Mouse (Mus musculus) erythroblast, embryonic 14.5 days (primary cell): ENCODE data around the gene Slc5a1. TPM values are rescaled to one million over a fixed set of nuclear protein-coding genes. Genes with fewer than 3 reads are reported as not detected.

Source experiments
- H3K27me3 ChIP-seq: 2 replicates; pipeline ENCODE4 v1.6.1; 2012; ENCODE audit warnings: inconsistent platforms; ENCODE audit not compliant: control insufficient read depth
- H3K36me3 ChIP-seq: 2 replicates; pipeline ENCODE4 v1.6.1; 2012; ENCODE audit warnings: mild to moderate bottlenecking, inconsistent platforms; ENCODE audit not compliant: control insufficient read depth
- H3K4me1 ChIP-seq: 2 replicates; pipeline ENCODE4 v1.6.1; 2012; ENCODE audit warnings: inconsistent platforms; ENCODE audit not compliant: control insufficient read depth
- H3K4me3 ChIP-seq: replicated peaks from 2 replicates; pipeline ENCODE3; 2012; ENCODE audit warnings: moderate library complexity, mild to moderate bottlenecking, inconsistent platforms
- H3K9me3 ChIP-seq: 2 replicates; pipeline ENCODE4 v1.6.1; 2012; ENCODE audit warnings: low read length, inconsistent platforms, mixed read lengths; ENCODE audit not compliant: control insufficient read depth
- GATA1 ChIP-seq: IDR thresholded peaks from 2 replicates; pipeline ENCODE4 v1.6.1; 2012; ENCODE audit warnings: low read length, inconsistent platforms, mixed read lengths
- TAL1 ChIP-seq: IDR thresholded peaks from 3 replicates; pipeline ENCODE4 v1.6.1; 2012; ENCODE audit warnings: low read length, inconsistent platforms, mixed read lengths
- polyA plus RNA-seq: library from polyadenylated mRNA; stranded (reverse); fragments of >175 nt; gene quantifications from 2 replicates; pipeline ENCODE4 v1.2.3, GENCODE M21; 2012

Gene Slc5a1
- polyA plus RNA-seq, 1 experiment = not detected

DNA sequence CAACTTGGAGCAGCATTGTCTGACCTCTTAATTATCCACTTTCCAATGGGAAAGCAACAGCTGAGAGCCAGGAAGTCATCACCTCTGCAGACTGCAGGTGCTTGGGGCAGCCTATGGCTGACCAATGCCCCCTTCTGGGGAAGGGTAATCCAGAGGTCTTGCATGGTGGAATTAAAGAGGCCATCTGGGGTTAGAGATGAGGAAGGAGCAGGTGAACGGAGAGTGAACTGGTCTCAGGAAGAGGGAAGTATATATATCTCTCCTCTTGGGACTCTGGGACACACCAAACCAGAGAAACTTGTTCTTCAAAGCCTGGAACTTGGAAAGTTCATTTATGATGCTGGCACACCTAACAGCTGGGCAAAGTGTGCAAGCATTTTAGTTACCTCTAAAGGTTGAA, 857 bp downstream of the Slc5a1 start:
- no peaks in the 10 kb centered on the region for H3K4me1 ChIP-seq
- no peaks in the 10 kb centered on the region for H3K9me3 ChIP-seq
- TF ChIP-seq GATA1 (no peak), TAL1 (no peak)
- peaks cover 20% of the 10 kb centered on the region for H3K27me3 ChIP-seq
- H3K36me3 ChIP-seq = no peaks in the 10 kb centered on the region
- H3K4me3 ChIP-seq = no peak overlapping the region

DNA sequence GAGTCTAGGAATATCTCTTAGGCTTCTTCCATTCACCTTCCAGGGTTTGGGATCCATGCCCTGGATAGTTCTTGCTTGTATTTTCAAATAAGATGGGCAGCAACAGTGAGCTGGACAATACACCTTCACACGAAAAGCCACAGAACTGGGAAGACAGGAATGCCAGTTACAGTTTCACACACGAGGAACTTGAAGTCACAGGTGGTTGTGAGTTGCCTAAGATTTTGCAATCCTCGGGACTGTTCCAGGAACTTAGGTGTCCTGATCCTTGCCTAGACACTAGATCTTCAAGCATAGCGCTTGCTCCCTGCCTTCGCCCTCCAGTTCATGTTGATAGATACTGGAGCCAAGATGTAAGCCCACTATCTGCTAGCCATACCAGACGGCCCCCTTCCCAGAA, 1.6 kb downstream of the Slc5a1 start:
- no peaks in the 10 kb centered on the region for H3K9me3 ChIP-seq
- H3K4me3 ChIP-seq = no peak overlapping the region
- no peaks in the 10 kb centered on the region for H3K36me3 ChIP-seq
- H3K27me3 ChIP-seq = peaks cover 20% of the 10 kb centered on the region
- H3K4me1 ChIP-seq = no peaks in the 10 kb centered on the region
- TF ChIP-seq TAL1 (no peak), GATA1 (no peak)

DNA sequence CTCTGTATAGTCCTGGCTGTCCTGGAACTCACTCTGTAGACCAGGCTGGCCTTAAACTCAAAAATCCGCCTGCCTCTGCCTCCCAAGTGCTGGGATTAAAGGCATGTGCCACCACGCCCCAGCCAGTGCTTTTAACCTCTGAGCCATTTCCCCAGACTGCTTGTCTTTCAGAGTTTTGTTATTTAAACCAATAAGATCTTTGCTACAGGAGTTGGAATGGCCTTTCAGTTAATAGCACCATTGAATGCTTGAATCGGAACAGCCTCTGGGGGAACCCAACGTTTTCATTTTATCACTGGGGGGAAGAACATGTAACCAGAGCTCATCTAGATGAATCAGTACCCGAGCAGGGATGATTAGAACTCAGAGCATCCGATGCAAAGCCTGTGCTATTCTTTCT, 3.0 kb downstream of the Slc5a1 start:
- H3K4me1 ChIP-seq = no peaks in the 10 kb centered on the region
- H3K4me3 ChIP-seq = no peak overlapping the region
- peaks cover 20% of the 10 kb centered on the region for H3K27me3 ChIP-seq
- no peaks in the 10 kb centered on the region for H3K36me3 ChIP-seq
- no peak for TF ChIP-seq TAL1
- H3K9me3 ChIP-seq = no peaks in the 10 kb centered on the region

DNA sequence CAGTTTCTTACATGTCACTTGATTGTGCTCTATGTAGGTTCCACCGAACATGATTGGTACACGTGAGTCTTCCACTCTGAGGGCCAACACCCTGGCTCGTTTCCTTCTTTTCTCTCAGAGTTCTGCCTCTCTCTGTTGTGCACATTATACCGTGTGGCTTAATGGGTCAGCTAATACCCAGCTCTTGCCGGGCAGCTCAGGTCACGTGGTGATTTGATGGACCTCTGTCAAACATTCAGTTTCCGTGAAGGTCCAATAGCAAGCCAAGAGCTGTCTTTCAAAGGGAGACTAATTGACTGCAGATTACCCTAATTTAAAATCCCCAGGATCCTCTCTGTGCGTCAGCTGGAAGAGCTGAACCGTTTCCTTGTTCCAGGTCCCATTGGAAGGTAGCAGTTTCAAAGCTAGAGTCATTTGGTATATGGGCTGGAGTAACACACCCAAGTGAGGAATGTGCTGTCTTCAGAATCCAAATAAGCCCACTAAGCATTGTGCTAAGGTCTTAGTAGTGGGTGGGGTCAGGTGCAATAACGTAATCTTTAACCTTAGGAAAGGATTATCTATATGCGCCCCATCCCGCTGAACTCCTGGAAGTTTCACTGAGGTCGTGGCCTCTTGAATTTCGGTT, 3.9 kb downstream of the Slc5a1 start:
- no peaks in the 10 kb centered on the region for H3K36me3 ChIP-seq
- peaks cover 18% of the 10 kb centered on the region for H3K27me3 ChIP-seq
- TF ChIP-seq GATA1 (no peak), TAL1 (no peak)
- no peaks in the 10 kb centered on the region for H3K9me3 ChIP-seq
- no peaks in the 10 kb centered on the region for H3K4me1 ChIP-seq
- H3K4me3 ChIP-seq = no peak overlapping the region

DNA sequence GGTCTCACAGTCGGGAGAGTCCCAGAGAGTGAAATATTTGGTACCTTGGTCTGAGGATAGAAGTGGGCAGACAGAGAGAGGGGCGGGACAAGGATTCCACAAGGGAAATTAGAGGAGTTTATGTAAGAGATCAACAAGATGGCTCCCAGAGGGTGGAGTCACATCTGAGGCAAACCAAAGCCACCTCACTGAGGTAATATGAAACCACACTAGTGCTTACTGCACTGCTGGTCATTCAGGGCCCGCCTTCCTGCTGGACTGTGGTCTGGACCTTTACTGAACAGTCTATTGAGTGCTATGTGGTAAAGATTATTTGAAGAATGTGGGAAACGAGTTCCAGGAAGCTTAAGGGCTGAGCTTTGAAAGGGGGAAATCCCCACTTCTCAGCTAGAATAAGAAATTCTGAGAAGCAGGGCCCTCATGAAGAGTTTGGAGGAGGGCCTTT, 17.9 kb downstream of the Slc5a1 start:
- TF ChIP-seq GATA1 (no peak), TAL1 (no peak)
- Histone ChIP-seq H3K27me3 (no peaks in the 10 kb centered on the region), H3K9me3 (no peaks in the 10 kb centered on the region), H3K4me1 (no peaks in the 10 kb centered on the region), H3K4me3 (no peak overlapping the region), H3K36me3 (no peaks in the 10 kb centered on the region)

DNA sequence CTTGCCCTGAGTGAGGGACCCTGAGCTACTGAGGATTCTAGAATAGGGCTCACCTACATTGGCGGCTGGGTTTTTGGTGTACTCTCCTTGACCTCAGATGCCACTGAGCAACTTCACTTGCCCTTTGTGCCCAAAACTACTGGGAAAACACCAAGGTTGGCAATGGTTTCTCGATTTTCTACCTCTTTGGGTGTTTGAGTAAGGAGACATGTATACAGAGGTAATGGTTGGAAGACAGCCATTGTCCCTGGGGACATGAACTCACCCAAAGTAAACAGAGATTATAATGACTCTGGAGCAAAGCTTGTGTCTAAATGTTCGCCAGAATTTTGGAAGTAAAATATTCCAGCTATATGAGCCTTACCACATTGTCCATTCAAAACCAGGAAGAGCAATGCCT, 19.6 kb downstream of the Slc5a1 start:
- H3K9me3 ChIP-seq = no peaks in the 10 kb centered on the region
- no peak for TF ChIP-seq TAL1
- TF ChIP-seq GATA1 = no peak
- H3K36me3 ChIP-seq = no peaks in the 10 kb centered on the region
- no peaks in the 10 kb centered on the region for H3K27me3 ChIP-seq
- H3K4me3 ChIP-seq = no peak overlapping the region
- H3K4me1 ChIP-seq = no peaks in the 10 kb centered on the region

DNA sequence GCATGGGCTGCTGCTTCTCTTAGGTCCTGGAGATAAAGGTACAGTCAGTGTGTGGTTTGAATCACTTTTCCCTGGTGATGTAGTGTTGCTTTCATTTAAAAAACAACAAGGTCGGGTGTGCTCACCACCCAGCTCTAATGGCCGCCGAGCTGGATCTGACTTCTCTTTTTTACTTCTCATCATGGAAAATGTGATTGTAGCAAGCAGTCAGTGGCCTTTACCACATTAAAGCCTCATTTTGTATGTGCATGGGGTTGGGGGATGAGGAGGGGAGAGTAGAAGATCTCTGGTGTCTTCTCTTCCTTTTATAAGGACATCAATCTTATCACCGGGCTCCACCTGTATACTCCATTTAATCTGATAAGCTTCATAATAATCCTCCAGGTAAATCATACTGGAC, 21.3 kb downstream of the Slc5a1 start:
- Histone ChIP-seq H3K27me3 (no peaks in the 10 kb centered on the region), H3K4me1 (no peaks in the 10 kb centered on the region), H3K4me3 (no peak overlapping the region), H3K9me3 (no peaks in the 10 kb centered on the region), H3K36me3 (no peaks in the 10 kb centered on the region)
- no peak for TF ChIP-seq GATA1
- TF ChIP-seq TAL1 = no peak

DNA sequence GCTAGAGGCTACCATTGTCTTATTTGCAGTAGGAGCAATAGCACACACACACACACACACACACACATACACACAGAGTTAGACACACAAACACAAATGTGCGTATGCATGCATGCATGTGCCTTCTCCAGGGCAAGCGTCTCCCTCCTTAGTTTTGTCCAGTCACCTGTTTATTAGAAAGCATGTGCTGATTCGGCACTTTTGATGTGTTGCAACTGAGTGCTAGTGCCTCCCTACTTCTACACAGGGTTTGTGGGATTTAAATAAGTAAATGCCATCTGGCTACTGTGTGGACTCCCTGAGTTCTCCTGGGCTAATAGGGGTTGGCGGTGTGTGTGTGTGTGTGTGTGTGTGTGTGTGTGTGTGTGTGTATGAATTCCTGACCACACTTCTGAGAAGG, 30.1 kb downstream of the Slc5a1 start:
- H3K27me3 ChIP-seq = no peaks in the 10 kb centered on the region
- no peaks in the 10 kb centered on the region for H3K9me3 ChIP-seq
- no peaks in the 10 kb centered on the region for H3K4me1 ChIP-seq
- TF ChIP-seq TAL1 (no peak), GATA1 (no peak)
- H3K4me3 ChIP-seq = no peak overlapping the region
- H3K36me3 ChIP-seq = no peaks in the 10 kb centered on the region

DNA sequence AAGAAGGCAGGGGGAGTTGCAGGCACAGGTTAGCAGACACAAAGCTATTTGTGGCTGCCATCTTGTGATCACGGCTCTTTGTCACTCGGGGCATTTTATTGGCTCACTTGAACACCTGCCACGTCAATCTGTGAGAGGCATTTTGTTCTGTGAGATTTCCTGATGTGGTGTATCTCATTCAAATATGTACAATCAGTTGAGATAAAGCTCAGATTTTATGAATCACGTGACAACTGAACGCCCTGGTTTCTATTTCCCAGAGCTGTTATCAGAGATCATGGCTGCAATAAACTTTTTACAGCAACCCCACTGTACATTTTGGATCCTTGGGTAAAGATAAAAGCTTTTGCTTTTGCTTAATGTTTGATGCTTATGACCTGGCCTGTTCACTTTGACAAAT, 31.6 kb downstream of the Slc5a1 start:
- H3K36me3 ChIP-seq = no peaks in the 10 kb centered on the region
- TF ChIP-seq GATA1 (no peak), TAL1 (no peak)
- H3K9me3 ChIP-seq = no peaks in the 10 kb centered on the region
- no peak overlapping the region for H3K4me3 ChIP-seq
- no peaks in the 10 kb centered on the region for H3K4me1 ChIP-seq
- peaks cover 2% of the 10 kb centered on the region; the same call in 1 of the 2 replicates for H3K27me3 ChIP-seq
